Mouse (Mus musculus) left cerebral cortex, postnatal 14 days (tissue): Measurements from ENCODE around the gene Cacna1c. TPM values are rescaled to one million over a fixed set of nuclear protein-coding genes. Genes with fewer than 3 reads are reported as not detected.

Source experiments
- DNase-seq, 2 experiments: peaks; one replicate each; pipeline ENCODE4 v3.0.0; 2021 to 2022; ENCODE audit warnings: low spot score in 2 of 2, mixed read lengths in 1 of 2
- intact Hi-C: fragments of 180-260 bp; cut with DNase I; formaldehyde crosslinking; loops from one replicate; pipeline ENCODE4 v1.15.1; 2025
- total RNA-seq, 2 experiments: library from RNA; stranded (reverse); gene quantifications; 2 replicates each; pipeline ENCODE4 v1.2.3; 2021

Gene Cacna1c
- total RNA-seq, 2 experiments from 2014 or later, result 66.9 to 73.5 TPM

DNA sequence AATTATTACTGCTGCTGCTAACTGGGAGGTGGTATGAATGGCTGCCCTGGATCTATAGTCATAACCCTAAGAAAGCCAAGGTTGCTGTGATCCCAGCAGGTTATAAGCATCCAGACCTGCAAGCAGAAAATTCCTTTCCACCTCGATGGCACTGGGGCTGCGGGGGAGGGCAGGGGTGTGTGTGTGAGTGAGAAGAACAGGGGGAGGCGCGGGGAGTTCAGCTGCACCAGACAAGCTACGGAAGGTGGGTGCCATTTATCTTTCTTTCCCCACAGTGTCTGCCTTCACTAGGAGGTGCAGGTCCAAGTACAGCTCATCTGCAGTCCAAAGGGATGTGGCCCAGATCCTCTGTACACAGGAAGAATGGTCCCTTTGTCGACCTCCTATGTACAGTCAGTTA is 473.9 kb downstream of the Cacna1c start:
- intact Hi-C loops, result no loop called here
- no peak for DNase-seq

DNA sequence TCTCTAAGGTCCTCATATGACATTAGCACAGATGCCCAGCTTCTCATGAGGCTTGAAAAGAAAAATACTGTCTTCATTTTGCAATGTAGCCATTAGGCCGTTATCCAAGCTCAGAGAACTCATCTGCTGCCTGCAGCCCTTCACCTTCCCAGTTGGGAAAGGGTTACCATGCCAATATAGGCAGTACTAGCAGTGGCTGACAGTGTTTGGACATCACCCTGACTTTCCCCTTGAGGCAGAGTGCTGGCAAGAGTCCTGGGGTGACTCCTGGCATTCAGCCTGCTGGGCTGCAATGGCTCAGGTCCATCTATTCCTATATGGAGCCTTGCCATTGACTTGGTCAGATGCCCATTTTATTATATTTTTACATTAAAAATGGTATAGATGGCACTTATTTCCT is 476.7 kb downstream of the Cacna1c start:
- intact Hi-C loops, result no loop called here
- no peak for DNase-seq

DNA sequence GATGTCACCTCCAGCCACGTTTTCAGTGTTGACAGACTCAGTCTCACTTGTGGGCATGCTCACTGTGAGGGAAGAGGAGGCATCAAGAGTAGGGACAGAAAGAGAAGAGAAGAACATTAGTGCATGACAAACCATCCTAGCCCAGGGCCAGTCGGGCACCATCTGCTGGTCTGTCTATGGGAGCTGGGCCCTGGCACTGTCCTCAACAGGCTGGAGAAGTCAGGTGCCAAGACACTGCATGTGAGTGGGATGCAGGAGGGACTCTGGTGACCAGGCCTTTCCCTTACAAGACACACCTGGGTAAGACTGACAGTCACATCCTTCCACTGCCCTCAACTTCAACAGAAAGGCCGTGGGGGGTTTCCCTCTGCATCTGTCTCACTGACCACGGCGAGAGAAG is 482.9 kb downstream of the Cacna1c start:
- no peak for DNase-seq
- intact Hi-C loops, result no loop called here

DNA sequence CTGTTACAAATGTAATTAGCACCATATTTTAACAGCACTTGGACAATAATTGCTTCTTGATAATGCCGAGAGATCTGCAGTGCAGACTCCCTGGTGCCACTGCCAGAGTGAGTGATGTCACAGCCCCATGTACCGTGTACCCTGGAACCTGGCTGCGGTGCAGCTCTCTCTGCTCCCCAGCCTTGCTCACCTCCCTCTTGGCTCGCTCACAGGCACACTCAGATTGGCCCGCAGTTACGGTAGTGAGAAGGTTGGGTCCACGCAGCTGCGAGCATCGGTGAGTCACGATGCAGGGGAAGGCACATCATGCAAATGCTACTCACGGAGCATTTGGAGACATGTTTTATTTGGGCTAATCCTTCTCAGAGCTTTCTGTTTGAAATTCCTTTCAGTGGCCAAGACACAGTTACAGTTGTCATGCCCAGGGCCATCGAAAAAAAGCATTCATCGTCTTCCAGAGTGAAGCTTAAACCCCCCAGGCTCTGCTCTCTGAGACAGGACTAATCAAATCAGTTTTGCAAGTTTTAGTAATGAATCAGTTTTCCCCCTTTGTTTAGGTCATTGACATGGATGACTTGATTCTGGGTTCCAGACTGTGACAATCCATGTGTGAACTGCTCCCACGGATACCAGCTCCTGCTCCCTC is 484.4 kb downstream of the Cacna1c start:
- intact Hi-C loops, result no loop called here
- peak; percentile 28 to 52 for DNase-seq

DNA sequence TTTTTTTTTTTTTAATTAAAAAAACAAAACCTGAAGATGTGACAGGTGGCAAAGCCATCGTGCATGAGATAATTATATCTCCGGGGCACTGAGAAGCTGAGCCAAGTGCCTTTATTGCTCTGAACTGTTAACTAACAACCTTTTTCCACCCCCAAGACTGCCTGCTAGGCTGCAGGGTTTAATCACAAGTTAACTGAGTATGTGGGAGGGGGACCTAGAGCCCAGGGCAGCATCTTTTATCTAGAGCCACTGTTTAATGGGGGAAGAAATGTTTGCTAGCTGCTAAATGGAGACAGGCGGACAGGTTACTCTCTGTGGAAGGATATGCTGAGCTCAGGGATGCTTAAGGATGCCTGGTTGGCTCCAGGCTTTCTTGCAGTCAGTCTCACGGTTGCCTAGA is 489.2 kb downstream of the Cacna1c start:
- intact Hi-C loops, result no loop called here
- no peak for DNase-seq

- intact Hi-C loops, result no loop called here
- no peak for DNase-seq
Measured at GRCm38 (mm10) chr6:118705840-118706239, 490.4 kb downstream of the Cacna1c start.

DNA sequence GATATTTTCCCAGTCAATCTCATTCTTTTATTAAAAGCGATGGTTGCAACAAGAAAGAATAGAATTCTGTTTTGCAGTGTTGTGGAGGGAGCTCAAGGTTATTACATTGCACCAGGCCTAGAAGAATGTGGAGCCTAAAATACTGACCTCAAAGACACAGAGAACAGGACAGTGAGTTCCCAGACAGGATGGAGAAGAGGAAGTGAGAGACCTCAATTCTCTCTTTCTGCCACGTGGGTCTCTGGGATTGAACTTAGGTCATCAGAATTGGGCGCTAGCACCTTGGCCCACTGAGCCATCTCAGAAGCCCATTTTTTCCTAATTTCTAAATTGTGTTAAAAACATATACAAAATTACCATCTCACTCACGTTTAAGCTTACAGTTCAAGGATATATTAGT is 501.6 kb downstream of the Cacna1c start:
- DNase-seq, result no peak
- intact Hi-C loops, result no loop called here

DNA sequence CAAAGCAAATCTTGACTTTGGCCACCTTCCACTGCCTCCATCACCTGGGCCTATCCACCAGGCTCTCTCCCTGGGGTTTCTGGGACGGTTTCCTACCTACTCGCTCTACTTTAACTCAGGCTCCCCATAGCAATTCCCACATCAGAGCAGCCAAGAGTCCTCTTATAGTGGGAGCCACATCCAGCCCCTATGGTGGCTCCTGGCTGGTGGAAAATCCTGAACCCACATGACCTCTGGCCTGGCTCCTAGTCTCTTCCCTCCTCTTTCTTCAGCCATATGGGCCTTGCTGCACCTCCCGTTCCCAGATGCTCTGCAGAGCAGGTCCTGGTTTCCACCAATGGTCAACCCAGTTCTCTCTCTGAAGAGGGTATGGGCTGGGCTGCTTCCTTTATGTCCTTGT is 506.8 kb downstream of the Cacna1c start:
- no peak for DNase-seq
- intact Hi-C loops, result no loop called here

DNA sequence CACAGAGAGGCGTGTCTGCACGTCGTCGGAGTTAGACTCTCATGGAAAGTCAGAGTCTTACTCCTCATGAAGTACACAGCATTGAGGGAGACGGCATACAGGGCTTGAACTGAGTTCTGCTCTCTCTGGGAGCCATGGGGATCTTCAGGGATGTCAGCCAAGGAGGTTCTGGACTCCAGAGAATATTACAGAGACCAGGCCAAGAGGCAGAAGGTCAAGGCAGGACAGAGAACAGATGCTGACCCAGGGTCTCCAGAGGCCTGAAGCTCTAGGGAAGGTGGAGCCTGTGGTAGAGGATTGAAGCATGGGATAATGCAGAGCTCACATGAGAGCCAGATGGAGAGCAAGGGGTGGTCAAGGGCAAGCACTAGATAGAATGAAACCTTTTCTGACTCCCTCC is 507.4 kb downstream of the Cacna1c start:
- intact Hi-C loops, result no loop called here
- no peak for DNase-seq

DNA sequence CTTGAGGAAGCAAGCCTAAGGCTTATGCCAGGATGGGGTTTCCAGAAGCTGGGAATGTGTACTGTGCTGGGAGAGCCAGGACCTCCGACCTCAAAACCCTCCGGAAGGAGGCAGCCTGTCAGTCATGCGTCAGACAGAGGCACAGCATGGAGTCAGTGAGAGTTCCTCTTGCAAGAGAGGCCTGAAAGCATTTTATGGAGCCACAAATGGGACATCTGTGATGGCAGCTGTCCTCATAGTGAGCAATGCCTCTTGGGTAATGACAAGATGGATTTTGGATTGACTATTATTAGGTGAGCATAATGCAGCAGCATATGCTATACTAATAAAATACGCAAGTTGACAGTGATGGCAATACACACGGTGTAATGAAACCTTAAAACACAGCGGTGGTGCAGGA is 515.4 kb downstream of the Cacna1c start:
- DNase-seq, result no peak
- intact Hi-C loops, result no loop called here

GRCm38 (mm10) chr6:118678031-118678430 is 518.2 kb downstream of the Cacna1c start:
- intact Hi-C loops, result no loop called here
- peak; percentile 29 to 54 for DNase-seq

GRCm38 (mm10) chr6:118677306-118677705 is 518.9 kb downstream of the Cacna1c start:
- peak in 1 of 2 experiments; percentile 46 for DNase-seq
- intact Hi-C loops, result no loop called here

GRCm38 (mm10) chr6:118674781-118675180 is 521.4 kb downstream of the Cacna1c start:
- intact Hi-C loops, result no loop called here
- DNase-seq, result no peak

- intact Hi-C loops, result no loop called here
- no peak for DNase-seq
Measured at GRCm38 (mm10) chr6:118673974-118674695, 522.1 kb downstream of the Cacna1c start.

- intact Hi-C loops, result no loop called here
- no peak for DNase-seq
Measured at GRCm38 (mm10) chr6:118653331-118653730, 542.9 kb downstream of the Cacna1c start.

DNA sequence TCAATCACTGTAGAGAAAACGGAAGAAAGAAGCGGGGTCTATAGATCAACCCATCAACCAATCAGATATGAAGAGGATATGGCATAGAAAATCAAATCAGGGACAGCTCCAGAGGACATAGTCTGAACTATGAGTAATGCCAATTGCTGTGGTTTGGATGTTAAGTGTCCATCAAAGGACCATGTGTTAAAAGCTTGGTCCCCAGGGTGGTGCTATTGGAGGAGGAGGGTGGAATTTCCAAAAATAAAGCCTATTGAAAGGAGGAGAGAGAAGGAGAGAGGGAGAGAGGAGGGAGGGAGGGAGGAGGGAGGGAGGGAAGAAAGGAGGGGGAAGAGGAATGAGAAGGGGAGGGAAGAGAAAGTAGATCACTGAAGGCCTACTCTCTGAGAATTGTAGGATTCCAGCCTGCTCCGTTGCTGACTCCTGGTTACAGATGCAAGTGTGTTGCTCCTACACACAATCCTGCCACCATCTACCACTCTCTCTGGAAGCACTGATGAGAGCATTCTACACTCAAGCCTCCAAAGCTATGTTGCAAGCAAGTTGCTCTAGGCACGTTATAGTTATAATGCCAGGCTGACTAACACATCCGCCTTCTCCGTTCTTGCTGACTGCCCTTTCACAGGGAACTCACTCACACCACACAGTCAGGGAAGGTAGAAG is 547.0 kb downstream of the Cacna1c start:
- intact Hi-C loops, result loop anchor here (10.0 kb wide), 3 partner anchors 186 to 536 kb away; no protein-coding TSS in a partner anchor
- no peak for DNase-seq

DNA sequence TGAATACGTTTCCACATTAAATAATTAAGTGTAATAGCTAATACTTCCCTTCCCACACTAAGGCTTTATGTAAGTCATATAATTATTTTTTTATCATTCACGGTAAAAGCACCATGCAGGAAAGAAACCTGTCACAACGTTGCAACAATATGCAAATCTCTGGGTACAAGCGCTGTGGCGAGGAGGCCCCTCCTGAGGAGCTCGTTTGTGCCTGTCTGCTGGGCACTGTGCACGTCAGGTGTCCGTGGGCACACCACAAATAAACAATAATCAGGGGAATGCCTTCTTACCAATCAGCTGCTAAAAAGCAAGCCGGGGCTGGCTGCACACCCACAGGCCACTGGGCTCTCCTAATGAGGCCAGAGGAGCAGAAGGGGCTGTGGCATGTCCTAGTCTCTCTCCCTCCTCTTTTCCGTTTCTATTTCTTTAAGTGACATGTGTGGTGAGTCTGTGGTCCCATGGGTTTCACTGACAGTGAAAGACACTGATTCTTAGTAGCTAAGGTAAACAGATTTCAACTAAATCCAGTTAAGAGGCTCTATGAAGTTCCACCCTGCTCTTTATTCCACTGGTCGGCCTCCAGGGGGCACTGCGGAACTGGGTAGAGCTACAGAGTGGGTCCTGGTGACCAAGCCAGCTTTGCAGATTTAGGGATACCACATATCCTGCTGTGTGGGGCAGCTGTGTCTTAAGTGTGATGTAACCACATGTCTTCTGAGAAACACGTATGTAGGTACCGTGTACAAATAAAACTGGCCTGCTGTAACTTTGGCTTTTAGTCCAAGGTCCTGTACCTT is 549.8 kb downstream of the Cacna1c start:
- DNase-seq, result peak; percentile 66 to 71
- intact Hi-C loops, result loop anchor here (1.0 to 10.0 kb wide), 4 partner anchors 188 to 538 kb away; no protein-coding TSS in a partner anchor

GRCm38 (mm10) chr6:118644866-118645265 is 551.4 kb downstream of the Cacna1c start:
- intact Hi-C loops, result loop anchor here (10.0 kb wide), 3 partner anchors 190 to 540 kb away; no protein-coding TSS in a partner anchor
- DNase-seq, result no peak

- intact Hi-C loops, result loop anchor here (10.0 kb wide), 3 partner anchors 191 to 541 kb away; no protein-coding TSS in a partner anchor
Measured at GRCm38 (mm10) chr6:118643541-118643940, 552.7 kb downstream of the Cacna1c start.

More at GRCm38 (mm10) chr6:118643541-118643940, 552.7 kb downstream of the Cacna1c start:
- DNase-seq, result no peak
